Mouse (Mus musculus) MEL (cell line): ENCODE data around the gene Ezh1. TPM values are rescaled to one million over a fixed set of nuclear protein-coding genes. Genes with fewer than 3 reads are reported as not detected.

Experiments
- DNase-seq: peaks from one replicate; pipeline ENCODE4 v3.0.0; 2011; ENCODE audit warnings: low read depth, low spot score
- H3K27ac ChIP-seq: 2 replicates; pipeline ENCODE4 v1.5.1; 2012; ENCODE audit warnings: low read depth, mild to moderate bottlenecking, control low read depth, low read length, moderate library complexity; ENCODE audit not compliant: control insufficient read depth
- H3K27me3 ChIP-seq, 2 experiments: fragments of 150-350 bp in 1 of 2; sonication (generic) in 1 of 2; 2 replicates each; pipeline ENCODE4 v1.6.1; 2012; ENCODE audit warnings: low read length in 2 of 2, mild to moderate bottlenecking in 2 of 2, improper control_type of control experiment in 1 of 2, moderate library complexity in 1 of 2; ENCODE audit not compliant: insufficient read depth in 2 of 2, control insufficient read depth in 1 of 2
- H3K36me3 ChIP-seq, 2 experiments: 2 replicates each; pipeline ENCODE4 v1.6.1; 2012 to 2014; ENCODE audit warnings: low read length in 2 of 2, improper control_type of control experiment in 1 of 2, inconsistent platforms in 1 of 2, mild to moderate bottlenecking in 1 of 2; ENCODE audit not compliant: insufficient read depth in 2 of 2, control insufficient read depth in 1 of 2
- H3K4me1 ChIP-seq, 2 experiments: fragments of 150-350 bp in 1 of 2; sonication (generic) in 1 of 2; 2 replicates each; pipeline ENCODE4 v1.6.1; 2012; ENCODE audit warnings: low read length in 2 of 2, improper control_type of control experiment in 1 of 2, mild to moderate bottlenecking in 1 of 2; ENCODE audit not compliant: insufficient read depth in 2 of 2, control insufficient read depth in 1 of 2
- H3K4me3 ChIP-seq, 2 experiments: fragments of 150-350 bp in 1 of 2; sonication (generic) in 1 of 2; 2 replicates each; pipeline ENCODE4 v1.5.1; 2012; ENCODE audit warnings: low read depth in 2 of 2, low read length in 2 of 2, mild to moderate bottlenecking in 2 of 2, moderate library complexity in 2 of 2, control low read depth in 1 of 2, improper control_type of control experiment in 1 of 2; ENCODE audit not compliant: control insufficient read depth in 1 of 2, insufficient read depth in 1 of 2
- H3K79me2 ChIP-seq: 2 replicates; pipeline ENCODE4 v1.6.1; 2012; ENCODE audit warnings: mild to moderate bottlenecking, low read length, moderate library complexity; ENCODE audit not compliant: control insufficient read depth, poor library complexity, insufficient read depth
- H3K9ac ChIP-seq: 2 replicates; pipeline ENCODE4 v1.6.1; 2012; ENCODE audit warnings: low read depth, mild to moderate bottlenecking, control low read depth, low read length, moderate library complexity; ENCODE audit not compliant: control insufficient read depth, poor library complexity, severe bottlenecking
- H3K9me3 ChIP-seq: fragments of 150-350 bp; sonication (generic); replicated peaks from 2 replicates; pipeline ENCODE4 v1.6.1; 2012; ENCODE audit warnings: mild to moderate bottlenecking, low read length, improper control_type of control experiment, moderate library complexity; ENCODE audit not compliant: insufficient read depth
- CHD2 ChIP-seq: IDR thresholded peaks from 2 replicates; pipeline ENCODE4 v1.6.1; 2011; ENCODE audit warnings: low read length, improper control_type of control experiment
- CTCF ChIP-seq, 3 experiments: IDR thresholded peaks in 2 of 3; conservative IDR thresholded peaks in 1 of 3; 2 replicates each; pipeline ENCODE4 v1.5.1; 2011 to 2012; ENCODE audit warnings: low read length in 3 of 3, low read depth in 2 of 3, mild to moderate bottlenecking in 2 of 3, improper control_type of control experiment in 1 of 3, inconsistent platforms in 1 of 3, mixed read lengths in 1 of 3, moderate library complexity in 1 of 3; ENCODE audit not compliant: control insufficient read depth in 1 of 3, insufficient read depth in 1 of 3, poor library complexity in 1 of 3, severe bottlenecking in 1 of 3
- E2F4 ChIP-seq: IDR thresholded peaks from 2 replicates; pipeline ENCODE4 v1.6.1; 2011; ENCODE audit warnings: low read depth, low read length, improper control_type of control experiment, borderline replicate concordance
- ELF1 ChIP-seq: IDR thresholded peaks from 2 replicates; pipeline ENCODE4 v1.6.1; 2014; ENCODE audit warnings: low read depth, mild to moderate bottlenecking, inconsistent platforms, low read length, improper control_type of control experiment, moderate library complexity
- EP300 ChIP-seq, 2 experiments: IDR thresholded peaks; 2 replicates each; pipeline ENCODE4 v1.6.1; 2011; ENCODE audit warnings: improper control_type of control experiment in 2 of 2, low read length in 2 of 2, low read depth in 1 of 2, mild to moderate bottlenecking in 1 of 2
- GATA1 ChIP-seq: IDR thresholded peaks from 2 replicates; pipeline ENCODE4 v1.6.1; 2011; ENCODE audit warnings: low read depth, low read length, improper control_type of control experiment
- KAT2A ChIP-seq: conservative IDR thresholded peaks from 2 replicates; pipeline ENCODE4 v1.6.1; 2012; ENCODE audit warnings: low read depth, low read length, improper control_type of control experiment, inconsistent platforms
- MAFK ChIP-seq: IDR thresholded peaks from 2 replicates; pipeline ENCODE4 v1.6.1; 2011; ENCODE audit warnings: low read depth, mild to moderate bottlenecking, low read length, improper control_type of control experiment, borderline replicate concordance
- MAX ChIP-seq: IDR thresholded peaks from 2 replicates; pipeline ENCODE4 v1.6.1; 2011; ENCODE audit warnings: low read length, improper control_type of control experiment
- MEF2A ChIP-seq: IDR thresholded peaks from 2 replicates; pipeline ENCODE4 v1.6.1; 2014; ENCODE audit warnings: low read depth, mild to moderate bottlenecking, inconsistent platforms, low read length, improper control_type of control experiment; ENCODE audit not compliant: poor library complexity, insufficient replicate concordance, severe bottlenecking; ENCODE audit errors: extremely low read depth
- NRF1 ChIP-seq: IDR thresholded peaks from 2 replicates; pipeline ENCODE4 v1.6.1; 2014; ENCODE audit warnings: low read depth, mild to moderate bottlenecking, inconsistent platforms, low read length, improper control_type of control experiment, moderate library complexity; ENCODE audit not compliant: poor library complexity, insufficient read depth, severe bottlenecking
- POLR2AphosphoS5 ChIP-seq: IDR thresholded peaks from 2 replicates; pipeline ENCODE4 v1.6.1; 2012; ENCODE audit warnings: low read depth, borderline replicate concordance, mild to moderate bottlenecking, inconsistent platforms, low read length, moderate library complexity, mixed read lengths
- RCOR1 ChIP-seq: IDR thresholded peaks from 2 replicates; pipeline ENCODE4 v1.6.1; 2012; ENCODE audit warnings: low read depth, mild to moderate bottlenecking, inconsistent platforms, low read length, improper control_type of control experiment
- USF1 ChIP-seq: IDR thresholded peaks from 2 replicates; pipeline ENCODE4 v1.6.1; 2014; ENCODE audit warnings: low read depth, mild to moderate bottlenecking, inconsistent platforms, low read length, improper control_type of control experiment, moderate library complexity
- USF2 ChIP-seq, 2 experiments: IDR thresholded peaks; 2 replicates each; pipeline ENCODE4 v1.6.1; 2011 to 2012; ENCODE audit warnings: improper control_type of control experiment in 2 of 2, low read length in 2 of 2, borderline replicate concordance in 1 of 2, inconsistent platforms in 1 of 2, low read depth in 1 of 2, mild to moderate bottlenecking in 1 of 2; ENCODE audit not compliant: insufficient read depth in 1 of 2
- ZKSCAN1 ChIP-seq: IDR thresholded peaks from 2 replicates; pipeline ENCODE4 v1.6.1; 2012; ENCODE audit warnings: low read depth, mild to moderate bottlenecking, inconsistent platforms, low read length, improper control_type of control experiment, moderate library complexity
- ZNF384 ChIP-seq: IDR thresholded peaks from 2 replicates; pipeline ENCODE4 v1.6.1; 2012; ENCODE audit warnings: low read depth, mild to moderate bottlenecking, inconsistent platforms, low read length, improper control_type of control experiment
- polyA plus RNA-seq, 2 experiments: library from polyadenylated mRNA; stranded (reverse) in 1 of 2; unstranded in 1 of 2; fragments of >175 nt in 1 of 2; fragments of >200 nt in 1 of 2; gene quantifications; 2 replicates each; pipeline versions ENCODE4 v1.2.1 to v1.2.4; 2012; ENCODE audit warnings: low replicate concordance in 2 of 2, low read depth in 1 of 2; ENCODE audit not compliant: insufficient read length in 2 of 2, insufficient read depth in 1 of 2, missing spikeins in 1 of 2
- total RNA-seq: library from RNA; depleted of rRNA; stranded (reverse); fragments of 300-350 nt; gene quantifications from 2 replicates; pipeline ENCODE4 v1.2.3, GENCODE M21; 2012

The Ezh1 gene
- total and polyA plus RNA-seq, 3 experiments = 5.0 to 8.4 TPM; not detected in 1

DNA sequence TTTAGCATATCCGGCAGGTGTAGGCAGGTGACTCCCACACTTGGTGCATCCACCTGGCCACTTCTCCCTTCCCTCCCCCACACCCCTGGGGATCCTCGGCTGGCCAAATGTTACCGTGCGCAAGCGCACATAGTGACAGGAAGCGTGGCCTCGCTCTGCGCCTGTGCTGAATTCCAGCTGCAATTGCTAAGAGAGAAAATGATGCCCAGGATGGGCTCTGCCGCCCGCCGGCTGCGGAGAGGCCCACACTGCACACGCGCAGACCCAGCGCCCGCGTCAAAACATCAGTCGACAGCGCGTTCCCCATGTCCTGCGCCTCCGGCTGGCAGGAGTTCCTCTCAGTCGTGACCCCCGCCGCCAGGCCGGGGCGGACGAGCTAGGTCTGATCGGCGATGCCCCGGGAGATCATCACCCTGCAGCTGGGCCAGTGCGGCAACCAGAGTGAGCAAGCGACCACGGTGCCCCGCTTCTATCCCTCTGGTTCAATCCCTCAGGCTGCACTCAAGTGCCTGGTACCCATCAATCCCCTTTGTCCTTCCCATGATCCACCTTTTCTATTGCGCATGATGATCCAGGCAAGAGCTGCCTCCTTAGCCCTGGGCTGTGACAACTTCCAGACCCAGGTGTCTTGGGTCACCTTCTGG, 70.4 kb downstream of the Ezh1 start, which contains the start of gene Tubg2:
TSS of gene Tubg2 (plus strand) at position 180 of the 644 bp plus-strand sequence.
- Histone ChIP-seq H3K79me2 (no peaks in the 10 kb centered on the region), H3K9me3 (no peaks in the 10 kb centered on the region), H3K9ac (no peak within 1 kb of the TSS), H3K4me1 (no peaks in the 10 kb centered on the region), H3K27ac (no peak within 1 kb of the TSS), H3K4me3 (no peak within 1 kb of the TSS), H3K27me3 (peaks cover 1 to 3% of the 10 kb centered on the region in 2 experiments; a peak in 2 of 4 replicates), H3K36me3 (no peaks in the 10 kb centered on the region)
- TF ChIP-seq MAFK (no peak), GATA1 (no peak), EP300 (IDR thresholded peaks at IDR 0.05; ENCODE audit: low read depth in 1 of 2, low read length in 2 of 2) (no peak), E2F4 (no peak), ZNF384 (no peak), MAX (no peak), ZKSCAN1 (no peak), KAT2A (no peak), CHD2 (no peak), USF1 (no peak), ELF1 (no peak), NRF1 (no peak), RCOR1 (no peak), POLR2AphosphoS5 (no peak), USF2 (IDR thresholded peaks at IDR 0.05; ENCODE audit: borderline replicate concordance in 1 of 2, insufficient read depth in 1 of 2, low read depth in 1 of 2, low read length in 2 of 2) (no peak)
- no peak for DNase-seq

DNA sequence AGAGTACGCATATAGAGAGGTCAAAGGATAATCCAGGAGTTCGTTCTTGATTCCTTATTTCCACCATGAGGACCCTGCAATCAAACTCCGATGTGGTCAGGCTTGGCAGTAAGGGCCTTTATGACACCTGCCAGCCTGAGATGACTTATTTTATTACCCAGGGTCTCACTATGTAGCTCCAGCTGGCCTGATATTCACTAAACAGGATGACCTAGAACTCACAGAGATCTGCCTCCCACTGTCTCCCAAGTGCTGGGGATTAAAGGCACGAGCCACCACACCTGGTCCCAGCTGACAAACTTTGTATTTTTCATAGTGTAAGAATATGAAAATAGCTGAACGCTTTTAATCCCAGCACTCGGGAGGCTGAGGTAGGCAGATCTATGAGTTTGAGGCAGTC, 71.1 kb downstream of the Ezh1 start:
- Histone ChIP-seq H3K4me1 (no peaks in the 10 kb centered on the region), H3K79me2 (no peaks in the 10 kb centered on the region), H3K27me3 (peaks cover 1 to 3% of the 10 kb centered on the region in 2 experiments; a peak in 2 of 4 replicates), H3K36me3 (no peaks in the 10 kb centered on the region), H3K9me3 (no peaks in the 10 kb centered on the region), H3K4me3 (no peak overlapping the region), H3K9ac (no peak overlapping the region), H3K27ac (no peak overlapping the region)
- DNase-seq = no peak
- TF ChIP-seq CTCF (IDR thresholded peaks at IDR 0.05 in 2 of 3, conservative IDR thresholded peaks at IDR 0.05 in 1 of 3; ENCODE audit: control insufficient read depth in 1 of 3, insufficient read depth in 1 of 3, low read depth in 2 of 3, low read length in 3 of 3, poor library complexity in 1 of 3, severe bottlenecking in 1 of 3) (no peak), ZKSCAN1 (no peak), MEF2A (no peak), NRF1 (no peak)
